Mouse (Mus musculus) cortical plate, adult 2 months (tissue): ENCODE measurements around the gene Mmp23. TPM values are rescaled to one million over a fixed set of nuclear protein-coding genes. Genes with fewer than 3 reads are reported as not detected.

Experiments
- H3K27ac ChIP-seq: fragments of 200-500 bp; 2 replicates; pipeline ENCODE4 v1.5.1; 2012; ENCODE audit warnings: low read length, control low read depth, inconsistent platforms; ENCODE audit not compliant: insufficient read depth
- H3K4me1 ChIP-seq: fragments of 200-500 bp; 2 replicates; pipeline ENCODE4 v1.6.1; 2011; ENCODE audit warnings: low read length; ENCODE audit not compliant: control insufficient read depth, insufficient read depth
- H3K4me3 ChIP-seq: fragments of 200-500 bp; 2 replicates; pipeline ENCODE4 v1.5.1; 2011; ENCODE audit warnings: mild to moderate bottlenecking, low read length, control low read depth; ENCODE audit not compliant: insufficient read depth
- CTCF ChIP-seq: fragments of 200-500 bp; IDR thresholded peaks from 2 replicates; pipeline ENCODE4 v1.5.1; 2011; ENCODE audit warnings: mild to moderate bottlenecking, control low read depth, low read length; ENCODE audit not compliant: insufficient read depth; ENCODE audit errors: extremely low read depth
- POLR2A ChIP-seq: fragments of 200-500 bp; IDR thresholded peaks from 2 replicates; pipeline ENCODE4 v1.6.1; 2011; ENCODE audit warnings: mild to moderate bottlenecking, low read length, control low read depth; ENCODE audit not compliant: insufficient read depth; ENCODE audit errors: extremely low read depth
- polyA plus RNA-seq: library from polyadenylated mRNA; depleted of rRNA; stranded (reverse); fragments of >200 nt; gene quantifications from 2 replicates; pipeline ENCODE4 v1.2.3, GENCODE M21; 2012; rRNA removed

Gene Mmp23
- polyA plus RNA-seq, 1 experiment = 5.9 TPM

DNA sequence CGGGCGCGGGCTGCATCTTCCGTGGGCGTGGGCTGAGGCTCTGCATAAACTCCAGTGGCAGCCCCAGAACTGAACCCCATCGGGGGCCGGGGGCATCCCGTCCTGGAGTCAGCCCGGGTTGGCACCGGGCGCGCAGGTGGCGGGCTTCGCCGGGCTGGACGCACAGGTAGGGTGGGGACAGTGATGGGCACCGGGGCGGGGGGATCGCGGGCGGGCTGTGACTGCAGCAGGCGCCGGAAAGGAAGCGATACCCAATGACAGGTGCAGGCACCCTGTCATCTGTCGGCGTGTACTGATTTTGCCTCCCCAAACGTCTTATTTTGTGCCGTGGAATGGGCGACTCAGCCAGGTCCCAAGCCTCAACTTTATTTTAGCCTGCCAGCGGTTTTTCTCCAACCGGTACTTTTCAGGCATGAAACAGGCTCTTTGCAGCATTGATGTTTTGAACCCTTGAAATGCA lies 51.2 kb downstream of the Mmp23 start:
- TF ChIP-seq POLR2A (no peak), CTCF (no peak)

DNA sequence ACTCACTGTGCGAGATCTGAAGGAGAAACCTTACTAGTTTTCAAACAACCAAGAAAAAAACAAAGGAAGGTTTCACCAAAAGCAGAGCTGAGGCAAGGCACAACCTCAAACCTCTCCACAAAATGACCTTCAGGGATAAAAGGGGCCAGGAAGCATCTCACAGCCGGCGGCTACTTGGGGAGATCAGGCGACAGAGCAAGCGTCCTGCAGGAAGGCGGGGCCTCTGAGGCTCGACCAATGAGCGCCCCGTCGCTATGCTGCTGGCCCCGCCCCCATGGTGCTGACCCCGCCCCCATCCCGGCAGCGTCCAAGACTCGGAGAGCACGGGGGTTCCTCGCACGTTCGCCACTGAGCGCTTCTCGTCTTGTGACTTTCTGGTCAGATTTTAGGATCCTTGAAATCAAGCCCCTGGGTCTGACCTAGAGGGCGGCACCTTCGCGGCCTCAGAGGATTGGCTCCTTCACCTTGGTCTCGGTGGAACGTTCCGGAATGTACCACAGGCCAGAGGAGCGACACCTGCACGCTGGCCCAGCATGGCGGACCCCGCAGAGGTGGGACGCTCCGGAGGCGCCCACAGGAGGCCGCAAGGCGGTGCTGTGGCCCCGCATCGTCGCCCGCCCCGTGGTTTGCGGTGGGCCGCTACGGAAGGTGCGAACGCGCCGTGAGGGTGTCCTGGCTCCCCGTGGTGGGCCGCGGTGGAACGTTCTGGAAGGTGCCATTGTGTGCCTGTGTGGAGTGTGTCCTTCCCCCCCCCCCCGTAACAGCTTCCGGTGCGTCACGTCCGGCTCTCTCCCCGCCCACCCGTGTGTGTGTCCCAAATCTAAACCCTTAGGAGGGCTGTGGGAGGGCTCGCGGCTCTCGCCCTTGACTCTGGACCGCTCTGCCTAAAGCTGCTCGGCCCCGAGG lies 51.8 kb downstream of the Mmp23 start, which contains the start of gene Slc35e2:
TSS of gene Slc35e2 (plus strand) at position 326 of the 906 bp plus-strand sequence.
- H3K4me1 ChIP-seq = peaks cover 3% of the 10 kb centered on the region; the same call in 1 of the 2 replicates
- TF ChIP-seq CTCF = no peak
- peak; percentile 97 for TF ChIP-seq POLR2A
- peak within 1 kb of the TSS; percentile 73 for H3K4me3 ChIP-seq
- H3K27ac ChIP-seq = peak within 1 kb of the TSS; percentile 99

More for the DNA sequence above, 51.2 kb downstream of the Mmp23 start:
- Histone ChIP-seq H3K27ac (peak overlapping the region; percentile 82), H3K4me1 (peaks cover 3% of the 10 kb centered on the region; the same call in 1 of the 2 replicates), H3K4me3 (peak overlapping the region; percentile 73)

Other genes with a start within 250 kb of the Mmp23 start
- gene Cfap74, start 244.2 kb downstream of the Mmp23 start, polyA plus RNA-seq = 20.4 and 21.9 TPM in 2 replicates
- gene Tmem52, start 184.3 kb downstream of the Mmp23 start, polyA plus RNA-seq = 2.1 and 2.7 TPM in 2 replicates
- gene Gnb1, start 162.0 kb downstream of the Mmp23 start, polyA plus RNA-seq = 725 and 733 TPM in 2 replicates
- gene Nadk, start 91.0 kb downstream of the Mmp23 start, polyA plus RNA-seq = 66.9 and 70.1 TPM in 2 replicates
- gene Slc35e2, start 52.0 kb downstream of the Mmp23 start, polyA plus RNA-seq = 16.8 and 18.1 TPM in 2 replicates
- gene Cdk11b, start 28.5 kb downstream of the Mmp23 start, polyA plus RNA-seq = 48.0 and 48.2 TPM in 2 replicates
- not detected in 2 replicates for gene Gm10563, start 8.0 kb downstream of the Mmp23 start, polyA plus RNA-seq
- gene Mib2, start 15.8 kb upstream of the Mmp23 start, polyA plus RNA-seq = 153 and 169 TPM in 2 replicates
- 42.8 and 45.8 TPM in 2 replicates for gene Fndc10, start 41.0 kb upstream of the Mmp23 start, polyA plus RNA-seq
- gene Ssu72, start 51.4 kb upstream of the Mmp23 start, polyA plus RNA-seq = 131 and 138 TPM in 2 replicates
- 68.5 and 70.6 TPM in 2 replicates for gene Tmem240, start 81.4 kb upstream of the Mmp23 start, polyA plus RNA-seq
- gene Atad3a, start 107.7 kb upstream of the Mmp23 start, polyA plus RNA-seq = 84.4 and 93.0 TPM in 2 replicates
- 29.8 and 32.1 TPM in 2 replicates for gene Vwa1, start 121.3 kb upstream of the Mmp23 start, polyA plus RNA-seq
- 39.2 and 50.5 TPM in 2 replicates for gene Tmem88b, start 132.5 kb upstream of the Mmp23 start, polyA plus RNA-seq
- gene Ankrd65, start 137.1 kb upstream of the Mmp23 start, polyA plus RNA-seq = not detected in 2 replicates
- 105 and 110 TPM in 2 replicates for gene Mrpl20, start 149.5 kb upstream of the Mmp23 start, polyA plus RNA-seq
- gene Ccnl2, start 159.1 kb upstream of the Mmp23 start, polyA plus RNA-seq = 112 and 121 TPM in 2 replicates
- 128 and 131 TPM in 2 replicates for gene Aurkaip1, start 177.9 kb upstream of the Mmp23 start, polyA plus RNA-seq
- 14.9 and 15.7 TPM in 2 replicates for gene Mxra8, start 186.3 kb upstream of the Mmp23 start, polyA plus RNA-seq
- 133 and 145 TPM in 2 replicates for gene Dvl1, start 194.0 kb upstream of the Mmp23 start, polyA plus RNA-seq
- 0.17 and 0.23 TPM in 2 replicates for gene Tas1r3, start 210.0 kb upstream of the Mmp23 start, polyA plus RNA-seq
- gene Cptp, start 216.1 kb upstream of the Mmp23 start, polyA plus RNA-seq = 19.7 and 21.9 TPM in 2 replicates
- 39.4 and 42.5 TPM in 2 replicates for gene Ints11, start 216.2 kb upstream of the Mmp23 start, polyA plus RNA-seq
- 90.6 and 94.2 TPM in 2 replicates for gene Pusl1, start 238.4 kb upstream of the Mmp23 start, polyA plus RNA-seq
- gene Acap3, start 238.4 kb upstream of the Mmp23 start, polyA plus RNA-seq = 136 and 142 TPM in 2 replicates